Mouse (Mus musculus) brain, embryonic 14.5 days (tissue): ENCODE measurements at regions not wholly inside any gene's neighbourhood (a gene's known extent, or its start where the extent isn't known, plus 50 kb on each side); places are given as distances from the start of the nearest gene placed in this dataset.

Source experiments
- CTCF ChIP-seq: fragments of 200-500 bp; IDR thresholded peaks from 2 replicates; pipeline ENCODE4 v1.5.1; 2012; ENCODE audit warnings: inconsistent platforms, mild to moderate bottlenecking, moderate library complexity, borderline replicate concordance; ENCODE audit not compliant: insufficient read depth, insufficient read length; ENCODE audit errors: extremely low read depth
- POLR2A ChIP-seq: fragments of 200-500 bp; IDR thresholded peaks from 2 replicates; pipeline ENCODE4 v1.6.1; 2012; ENCODE audit warnings: mild to moderate bottlenecking, inconsistent platforms, borderline replicate concordance; ENCODE audit not compliant: poor library complexity, insufficient read depth, insufficient read length, severe bottlenecking; ENCODE audit errors: extremely low read depth

- TF ChIP-seq CTCF (peak; percentile 42; the same call in 1 of the 2 replicates), POLR2A (no peak)
Measured at GRCm38 (mm10) chr13:48726430-48726829, 63.6 kb downstream of the Barx1 start.
